Mouse (Mus musculus): ENCODE results near the gene Prdm11. TPM values are rescaled to one million over a fixed set of nuclear protein-coding genes. Genes with fewer than 3 reads are reported as not detected.

Gene Prdm11
- polyA plus RNA-seq, 1 experiment: 11.8 TPM

GRCm38 (mm10) chr2:92982591-92983272 lies 63.2 kb downstream of the Prdm11 start:
- no peak for DNase-seq (ENCODE audit: low read depth)
- no peak for TF ChIP-seq POLR2A (IDR thresholded peaks at IDR 0.05; ENCODE audit: borderline replicate concordance, extremely low read depth, insufficient read depth, insufficient read length, poor library complexity, severe bottlenecking)
- TF ChIP-seq CTCF (IDR thresholded peaks at IDR 0.05; ENCODE audit: borderline replicate concordance, extremely low read depth, insufficient read depth, insufficient read length): no peak

DNA sequence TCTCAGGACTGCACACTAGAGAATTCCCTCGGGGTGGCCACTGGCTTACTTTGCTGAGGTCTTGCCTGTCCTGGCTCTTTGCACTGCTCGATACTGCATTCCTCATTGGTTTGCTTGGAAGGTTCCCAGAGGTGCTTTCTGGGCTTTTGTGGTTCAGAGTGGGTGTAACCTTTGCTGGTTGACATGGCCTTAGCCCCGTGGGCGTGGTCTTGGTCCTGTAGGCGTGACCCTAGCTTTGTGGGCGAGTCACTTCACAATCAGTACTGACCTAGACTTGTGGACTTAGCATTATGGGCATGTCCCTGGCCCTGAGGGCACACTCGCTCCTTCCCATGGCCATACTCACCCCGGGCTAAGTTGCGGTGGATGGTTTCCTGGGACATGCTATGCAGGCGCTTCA lies 65.8 kb downstream of the Prdm11 start:
- DNase-seq (ENCODE audit: low read depth): no peak
- TF ChIP-seq CTCF (IDR thresholded peaks at IDR 0.05; ENCODE audit: borderline replicate concordance, extremely low read depth, insufficient read depth, insufficient read length): no peak
- no peak for TF ChIP-seq POLR2A (IDR thresholded peaks at IDR 0.05; ENCODE audit: borderline replicate concordance, extremely low read depth, insufficient read depth, insufficient read length, poor library complexity, severe bottlenecking)

DNA sequence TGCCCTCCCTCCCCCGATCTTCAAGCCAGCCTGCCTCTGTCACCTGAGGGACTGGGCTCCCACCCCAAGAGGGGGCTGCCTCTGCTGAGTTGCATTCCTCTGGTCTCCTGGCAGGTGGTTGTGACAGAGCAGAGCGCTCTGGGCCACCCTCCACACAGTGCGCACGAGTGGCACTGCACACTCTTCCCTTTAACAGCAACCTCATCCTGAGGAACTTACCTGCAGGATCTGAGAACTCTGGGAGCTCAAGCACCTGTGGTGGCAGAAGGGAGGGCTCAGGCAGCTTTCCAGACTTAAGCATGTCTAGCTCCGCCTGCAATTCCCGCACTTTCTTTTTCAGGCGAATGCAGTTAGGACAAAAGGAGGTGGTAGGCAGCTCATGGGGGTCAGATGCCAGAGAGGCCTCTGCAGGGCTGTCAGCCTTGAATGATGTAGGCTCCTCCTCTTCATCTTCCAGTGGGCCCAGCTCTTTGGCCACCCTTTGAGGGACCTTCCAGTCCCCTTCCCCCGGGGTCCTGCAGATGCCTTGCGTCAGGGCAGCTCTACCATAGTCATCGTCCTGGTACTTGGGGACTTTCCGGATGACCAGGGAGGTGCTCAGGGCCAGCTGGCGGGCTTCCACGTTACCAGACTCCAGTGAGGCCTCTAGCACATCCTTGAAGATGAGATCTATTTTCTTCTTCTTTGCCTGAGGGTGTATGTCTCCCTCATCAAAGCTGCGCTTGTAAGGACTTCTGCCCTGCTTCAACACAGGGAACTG lies 70.8 kb downstream of the Prdm11 start:
- no peak for DNase-seq (ENCODE audit: low read depth)
- TF ChIP-seq POLR2A (IDR thresholded peaks at IDR 0.05; ENCODE audit: borderline replicate concordance, extremely low read depth, insufficient read depth, insufficient read length, poor library complexity, severe bottlenecking) (no peak), CTCF (IDR thresholded peaks at IDR 0.05; ENCODE audit: borderline replicate concordance, extremely low read depth, insufficient read depth, insufficient read length) (no peak)

- no peak for DNase-seq (ENCODE audit: low read depth)
- no peak for TF ChIP-seq CTCF (IDR thresholded peaks at IDR 0.05; ENCODE audit: borderline replicate concordance, extremely low read depth, insufficient read depth, insufficient read length)
- no peak for TF ChIP-seq POLR2A (IDR thresholded peaks at IDR 0.05; ENCODE audit: borderline replicate concordance, extremely low read depth, insufficient read depth, insufficient read length, poor library complexity, severe bottlenecking)
Measured at GRCm38 (mm10) chr2:92973646-92974045, 72.3 kb downstream of the Prdm11 start.

DNA sequence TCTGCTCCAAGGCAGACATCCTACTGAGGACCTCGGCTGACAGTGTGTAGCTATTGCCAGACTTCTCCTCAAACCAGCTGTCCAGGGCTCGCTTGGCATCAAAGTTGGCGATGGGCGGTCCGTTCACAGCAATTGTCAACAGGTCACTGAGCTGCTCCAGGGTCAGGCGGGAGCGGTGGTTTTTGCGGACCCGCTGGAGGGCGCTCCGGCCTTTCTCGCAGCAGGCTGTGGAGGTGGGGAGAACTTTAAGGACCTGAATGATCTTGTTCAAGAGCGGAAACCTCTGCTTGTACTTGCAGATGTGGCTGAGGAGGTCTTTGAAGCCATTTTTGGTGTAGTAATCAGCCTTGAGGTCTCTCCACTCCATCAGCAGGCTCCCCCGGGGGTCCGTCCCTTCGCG lies 73.9 kb downstream of the Prdm11 start:
- TF ChIP-seq POLR2A (IDR thresholded peaks at IDR 0.05; ENCODE audit: borderline replicate concordance, extremely low read depth, insufficient read depth, insufficient read length, poor library complexity, severe bottlenecking) (no peak), CTCF (IDR thresholded peaks at IDR 0.05; ENCODE audit: borderline replicate concordance, extremely low read depth, insufficient read depth, insufficient read length) (no peak)
- no peak for DNase-seq (ENCODE audit: low read depth)

- DNase-seq (ENCODE audit: low read depth): no peak
- TF ChIP-seq CTCF (IDR thresholded peaks at IDR 0.05; ENCODE audit: borderline replicate concordance, extremely low read depth, insufficient read depth, insufficient read length) (no peak), POLR2A (IDR thresholded peaks at IDR 0.05; ENCODE audit: borderline replicate concordance, extremely low read depth, insufficient read depth, insufficient read length, poor library complexity, severe bottlenecking) (no peak)
Measured at GRCm38 (mm10) chr2:92971536-92971935, 74.4 kb downstream of the Prdm11 start.

GRCm38 (mm10) chr2:92971069-92971468 lies 74.9 kb downstream of the Prdm11 start:
- TF ChIP-seq POLR2A (IDR thresholded peaks at IDR 0.05; ENCODE audit: borderline replicate concordance, extremely low read depth, insufficient read depth, insufficient read length, poor library complexity, severe bottlenecking) (no peak), CTCF (IDR thresholded peaks at IDR 0.05; ENCODE audit: borderline replicate concordance, extremely low read depth, insufficient read depth, insufficient read length) (no peak)
- DNase-seq (ENCODE audit: low read depth): no peak

DNA sequence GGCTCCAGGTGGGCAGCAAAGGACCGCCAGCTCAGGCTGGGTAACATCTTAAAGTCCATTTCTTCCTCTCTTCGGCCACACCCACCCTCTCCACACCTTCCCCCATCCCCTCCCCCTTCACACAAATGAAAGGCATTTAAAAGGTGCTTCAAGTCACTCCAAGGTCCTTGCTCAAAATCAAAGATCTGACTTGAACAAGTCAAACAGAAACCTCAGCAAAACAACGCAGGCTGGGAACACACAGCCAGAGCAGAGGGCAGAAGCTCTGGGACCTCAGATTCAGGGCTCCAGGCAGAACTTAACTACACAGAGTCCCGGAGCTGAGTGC lies 78.2 kb downstream of the Prdm11 start:
- no peak for DNase-seq (ENCODE audit: low read depth)
- no peak for TF ChIP-seq POLR2A (IDR thresholded peaks at IDR 0.05; ENCODE audit: borderline replicate concordance, extremely low read depth, insufficient read depth, insufficient read length, poor library complexity, severe bottlenecking)

DNA sequence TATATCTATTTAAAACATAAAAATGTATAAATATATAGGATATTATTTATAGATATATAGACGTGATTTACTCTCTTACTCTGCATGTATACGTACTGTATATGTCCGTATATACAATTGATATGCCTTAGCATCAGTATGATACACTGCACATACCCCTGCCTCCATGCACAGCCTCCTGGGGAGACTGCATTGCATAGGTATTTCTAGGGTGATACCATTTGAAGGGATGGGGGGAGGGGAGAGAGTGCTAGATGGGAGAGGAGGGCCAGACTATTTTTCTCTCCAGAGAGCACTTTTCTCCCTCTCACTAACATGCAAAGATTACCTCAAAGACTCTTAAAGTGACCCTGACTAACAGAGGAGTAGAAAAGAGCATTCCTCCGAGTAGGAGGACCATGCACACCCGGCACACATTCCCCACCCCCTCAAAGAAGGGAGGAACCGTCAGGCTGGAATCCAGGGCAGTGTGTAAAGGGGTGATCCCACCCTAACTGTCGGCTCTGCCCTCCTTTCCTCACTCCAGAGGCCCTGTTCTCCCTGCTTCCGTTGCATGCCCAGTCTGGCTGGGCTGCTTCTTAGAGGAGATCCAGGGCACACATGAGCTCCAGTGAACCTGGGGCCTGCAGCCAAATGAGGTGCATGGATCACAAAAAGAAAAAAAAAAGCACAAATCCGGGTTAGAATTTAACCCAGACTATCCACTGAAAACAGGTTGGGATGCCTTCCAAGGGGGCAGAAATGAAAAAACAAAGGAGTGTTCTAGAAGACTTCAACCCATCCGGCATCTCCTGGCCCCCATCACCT lies 78.7 kb downstream of the Prdm11 start:
- no peak for TF ChIP-seq POLR2A (IDR thresholded peaks at IDR 0.05; ENCODE audit: borderline replicate concordance, extremely low read depth, insufficient read depth, insufficient read length, poor library complexity, severe bottlenecking)
- no peak for TF ChIP-seq CTCF (IDR thresholded peaks at IDR 0.05; ENCODE audit: borderline replicate concordance, extremely low read depth, insufficient read depth, insufficient read length)
- DNase-seq (ENCODE audit: low read depth): peak; percentile 51

DNA sequence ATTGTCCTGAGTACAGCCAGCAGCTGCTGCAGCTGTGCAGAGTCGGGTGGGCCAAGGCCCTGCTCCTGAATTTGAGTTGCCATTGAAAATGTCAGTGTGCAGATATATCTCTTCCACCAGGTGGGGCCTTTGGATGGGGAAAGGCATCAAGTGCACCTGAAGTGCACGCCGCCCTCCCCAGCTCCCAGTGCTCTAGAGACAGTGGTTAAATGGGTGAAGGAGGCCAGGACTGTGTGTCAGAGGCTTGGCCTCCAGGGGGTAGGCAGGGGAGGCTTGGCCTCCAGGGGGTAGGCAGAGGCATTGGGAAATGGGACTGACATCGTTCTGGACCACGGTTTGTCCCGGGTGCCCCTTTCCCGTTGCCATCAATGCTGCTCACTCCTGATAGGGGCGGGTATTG lies 79.7 kb downstream of the Prdm11 start:
- DNase-seq (ENCODE audit: low read depth): no peak
- TF ChIP-seq CTCF (IDR thresholded peaks at IDR 0.05; ENCODE audit: borderline replicate concordance, extremely low read depth, insufficient read depth, insufficient read length) (0 out of 2 replicates have a peak, but pooled peaks have one; percentile 5), POLR2A (IDR thresholded peaks at IDR 0.05; ENCODE audit: borderline replicate concordance, extremely low read depth, insufficient read depth, insufficient read length, poor library complexity, severe bottlenecking) (no peak)

DNA sequence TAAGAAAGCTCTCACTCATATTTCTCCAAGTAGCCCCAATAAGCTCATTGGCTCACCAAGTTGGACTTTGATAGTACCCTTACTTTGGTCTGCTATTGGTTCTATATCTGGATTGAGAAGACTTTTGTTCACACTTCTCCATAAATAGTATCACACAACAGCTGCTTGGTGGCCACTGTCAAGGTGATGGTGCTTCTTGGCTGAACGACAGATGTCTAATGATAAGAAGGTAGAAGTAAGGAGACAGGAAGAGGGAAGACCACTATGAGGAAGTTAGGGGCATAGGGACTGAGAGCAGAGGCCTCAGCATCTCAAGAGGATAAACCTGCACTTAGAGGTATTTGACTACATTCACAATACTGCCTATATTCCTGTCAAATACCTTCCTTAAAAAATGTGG lies 81.6 kb downstream of the Prdm11 start:
- no peak for TF ChIP-seq POLR2A (IDR thresholded peaks at IDR 0.05; ENCODE audit: borderline replicate concordance, extremely low read depth, insufficient read depth, insufficient read length, poor library complexity, severe bottlenecking)
- no peak for DNase-seq (ENCODE audit: low read depth)

All from brain, embryonic 14.5 days (tissue).